Mouse (Mus musculus): ENCODE measurements around the gene Fbxl18.

GRCm38 (mm10) chr5:142824091-142824490, 71.1 kb downstream of the Fbxl18 start:
- TF ChIP-seq CTCF (IDR thresholded peaks at IDR 0.05; ENCODE audit: extremely low read depth, insufficient read length, insufficient replicate concordance, low read depth, low read length) (no peak), POLR2A (IDR thresholded peaks at IDR 0.05; ENCODE audit: low read depth, low read length) (no peak)
